Mouse (Mus musculus) hindbrain, embryonic 10.5 days (tissue): ENCODE results near the gene Bmpr1b. TPM values are rescaled to one million over a fixed set of nuclear protein-coding genes. Genes with fewer than 3 reads are reported as not detected.

Experiments used
- DNase-seq: peaks from one replicate; pipeline ENCODE4 v3.0.0-alpha.2; 2017; ENCODE audit warnings: low spot score
- H3K27ac ChIP-seq: fragments of 300-500 bp; sonication (generic); 2 replicates; pipeline ENCODE4 v1.5.1; 2016; ENCODE audit warnings: mild to moderate bottlenecking, moderate library complexity
- H3K27me3 ChIP-seq: fragments of 300-500 bp; sonication (generic); 2 replicates; pipeline ENCODE4 v1.6.1; 2016; ENCODE audit warnings: mild to moderate bottlenecking; ENCODE audit not compliant: poor library complexity, insufficient read depth, severe bottlenecking
- H3K36me3 ChIP-seq: fragments of 300-500 bp; sonication (generic); 2 replicates; pipeline ENCODE4 v1.6.1; 2016; ENCODE audit warnings: mild to moderate bottlenecking, moderate library complexity
- H3K4me1 ChIP-seq: fragments of 300-500 bp; sonication (generic); replicated peaks from 2 replicates; pipeline ENCODE4 v1.6.1; 2016; ENCODE audit warnings: mild to moderate bottlenecking
- H3K4me3 ChIP-seq: fragments of 300-500 bp; sonication (generic); 2 replicates; pipeline ENCODE4 v1.5.1; 2016; ENCODE audit warnings: mild to moderate bottlenecking, moderate library complexity
- H3K9me3 ChIP-seq: fragments of 300-500 bp; sonication (generic); 2 replicates; pipeline ENCODE4 v1.6.1; 2016; ENCODE audit warnings: mild to moderate bottlenecking, moderate library complexity
- WGBS: fragments of 180-500 bp; shearing (Covaris S2); methylation state at CpG from one replicate; pipeline ENCODE4 v1.1.7; 2016; 5-methylcytosine and 5-hydroxymethylcytosine counted together
- polyA plus RNA-seq: library from polyadenylated mRNA; unstranded; fragments of >200 nt; fragmentation: Nextera tagmentation; extraction: Ambion mirVana; gene quantifications from 2 replicates; pipeline ENCODE4 v1.2.1, GENCODE M21; 2016

Bmpr1b gene
- polyA plus RNA-seq, 1 experiment from 2014 or later, result 9.9 TPM

- peaks cover 19% of the 10 kb centered on the region for H3K4me1 ChIP-seq
- no peaks in the 10 kb centered on the region for H3K9me3 ChIP-seq
- DNase-seq, result no peak
- H3K4me3 ChIP-seq, result no peak overlapping the region
- no peaks in the 10 kb centered on the region for H3K36me3 ChIP-seq
- no peaks in the 10 kb centered on the region for H3K27me3 ChIP-seq
- H3K27ac ChIP-seq, result no peak overlapping the region
- 86% methylated on average over 5 of the region's 5 CpGs for WGBS
These were observed 108.0 kb downstream of the Bmpr1b start for GRCm38 (mm10) chr3:142061267-142061666.

- Histone ChIP-seq H3K9me3 (no peaks in the 10 kb centered on the region), H3K4me1 (peaks cover 19% of the 10 kb centered on the region), H3K27me3 (no peaks in the 10 kb centered on the region), H3K4me3 (no peak overlapping the region), H3K27ac (no peak overlapping the region), H3K36me3 (no peaks in the 10 kb centered on the region)
- no peak for DNase-seq
- WGBS, result 67% methylated on average over 3 of the region's 3 CpGs
These were observed 109.3 kb downstream of the Bmpr1b start for GRCm38 (mm10) chr3:142059890-142060289.

GRCm38 (mm10) chr3:142050681-142051080, 118.5 kb downstream of the Bmpr1b start:
- Histone ChIP-seq H3K4me3 (no peak overlapping the region), H3K36me3 (no peaks in the 10 kb centered on the region), H3K4me1 (0 out of 2 replicates have a peak, but pooled peaks cover 2% of the 10 kb centered on the region), H3K27ac (no peak overlapping the region), H3K27me3 (no peaks in the 10 kb centered on the region), H3K9me3 (no peaks in the 10 kb centered on the region)
- WGBS, result 95% methylated on average over 2 of the region's 2 CpGs
- DNase-seq, result no peak

- Histone ChIP-seq H3K9me3 (no peaks in the 10 kb centered on the region), H3K4me3 (no peak overlapping the region), H3K4me1 (0 out of 2 replicates have a peak, but pooled peaks cover 2% of the 10 kb centered on the region), H3K27ac (no peak overlapping the region), H3K27me3 (no peaks in the 10 kb centered on the region), H3K36me3 (no peaks in the 10 kb centered on the region)
- WGBS, result 83% methylated on average over 3 of the region's 3 CpGs
- no peak for DNase-seq
These were observed 119.6 kb downstream of the Bmpr1b start for GRCm38 (mm10) chr3:142049610-142050009.

GRCm38 (mm10) chr3:142049093-142049492, 120.1 kb downstream of the Bmpr1b start:
- H3K9me3 ChIP-seq, result no peaks in the 10 kb centered on the region
- no peaks in the 10 kb centered on the region for H3K36me3 ChIP-seq
- no peak overlapping the region for H3K27ac ChIP-seq
- H3K4me1 ChIP-seq, result 0 out of 2 replicates have a peak, but pooled peaks cover 2% of the 10 kb centered on the region
- WGBS, result 94% methylated on average over 5 of the region's 5 CpGs
- H3K4me3 ChIP-seq, result no peak overlapping the region
- no peak for DNase-seq
- no peaks in the 10 kb centered on the region for H3K27me3 ChIP-seq

- Histone ChIP-seq H3K27ac (no peak overlapping the region), H3K4me3 (no peak overlapping the region), H3K27me3 (no peaks in the 10 kb centered on the region), H3K36me3 (no peaks in the 10 kb centered on the region), H3K4me1 (0 out of 2 replicates have a peak, but pooled peaks cover 2% of the 10 kb centered on the region), H3K9me3 (no peaks in the 10 kb centered on the region)
- no peak for DNase-seq
- WGBS, result 74% methylated on average over 6 of the region's 6 CpGs
These were observed 120.7 kb downstream of the Bmpr1b start for GRCm38 (mm10) chr3:142048493-142048892.

- no peaks in the 10 kb centered on the region for H3K9me3 ChIP-seq
- no peaks in the 10 kb centered on the region for H3K27me3 ChIP-seq
- H3K4me1 ChIP-seq, result no peaks in the 10 kb centered on the region
- 45% methylated on average over 2 of the region's 2 CpGs for WGBS
- no peak overlapping the region for H3K27ac ChIP-seq
- no peak for DNase-seq
- no peaks in the 10 kb centered on the region for H3K36me3 ChIP-seq
- H3K4me3 ChIP-seq, result no peak overlapping the region
These were observed 125.8 kb downstream of the Bmpr1b start for GRCm38 (mm10) chr3:142043463-142043862.

- Histone ChIP-seq H3K4me3 (no peak overlapping the region), H3K36me3 (no peaks in the 10 kb centered on the region), H3K4me1 (no peaks in the 10 kb centered on the region), H3K27me3 (no peaks in the 10 kb centered on the region), H3K9me3 (no peaks in the 10 kb centered on the region), H3K27ac (no peak overlapping the region)
- no peak for DNase-seq
- WGBS, result 89% methylated on average over 5 of the region's 5 CpGs
These were observed 126.2 kb downstream of the Bmpr1b start for GRCm38 (mm10) chr3:142043006-142043405.

GRCm38 (mm10) chr3:142040345-142040744, 128.9 kb downstream of the Bmpr1b start:
- Histone ChIP-seq H3K4me3 (no peak overlapping the region), H3K27ac (no peak overlapping the region), H3K27me3 (no peaks in the 10 kb centered on the region), H3K36me3 (no peaks in the 10 kb centered on the region), H3K4me1 (peaks cover 7% of the 10 kb centered on the region), H3K9me3 (no peaks in the 10 kb centered on the region)
- WGBS, result 87% methylated on average over 5 of the region's 5 CpGs
- DNase-seq, result no peak

- Histone ChIP-seq H3K27ac (0 out of 2 replicates have a peak overlapping the region, but pooled peaks have one; percentile 29), H3K4me3 (no peak overlapping the region), H3K27me3 (no peaks in the 10 kb centered on the region), H3K9me3 (no peaks in the 10 kb centered on the region), H3K36me3 (no peaks in the 10 kb centered on the region), H3K4me1 (peaks cover 18% of the 10 kb centered on the region)
- DNase-seq, result no peak
- WGBS, result 53% methylated on average over 4 of the region's 4 CpGs
These were observed 135.1 kb downstream of the Bmpr1b start for GRCm38 (mm10) chr3:142034160-142034559.

GRCm38 (mm10) chr3:142019716-142020115, 149.5 kb downstream of the Bmpr1b start:
- no peak overlapping the region for H3K27ac ChIP-seq
- no peaks in the 10 kb centered on the region for H3K9me3 ChIP-seq
- H3K4me3 ChIP-seq, result no peak overlapping the region
- H3K4me1 ChIP-seq, result no peaks in the 10 kb centered on the region
- no peaks in the 10 kb centered on the region for H3K36me3 ChIP-seq
- 88% methylated on average over 7 of the region's 7 CpGs for WGBS
- H3K27me3 ChIP-seq, result no peaks in the 10 kb centered on the region
- DNase-seq, result no peak

- Histone ChIP-seq H3K36me3 (no peaks in the 10 kb centered on the region), H3K4me3 (no peak overlapping the region), H3K27me3 (no peaks in the 10 kb centered on the region), H3K9me3 (no peaks in the 10 kb centered on the region), H3K4me1 (peaks cover 20% of the 10 kb centered on the region), H3K27ac (peak overlapping the region; percentile 56; the same call in 1 of the 2 replicates)
- WGBS, result 44% methylated on average over 7 of the region's 7 CpGs
- DNase-seq, result peak; percentile 41
These were observed 184.7 kb downstream of the Bmpr1b start for GRCm38 (mm10) chr3:141984548-141984947.

- 77% methylated on average over 24 of the region's 24 CpGs for WGBS
- Histone ChIP-seq H3K36me3 (no peaks in the 10 kb centered on the region), H3K27ac (peak overlapping the region; percentile 71), H3K9me3 (no peaks in the 10 kb centered on the region), H3K4me1 (peaks cover 24% of the 10 kb centered on the region), H3K27me3 (no peaks in the 10 kb centered on the region), H3K4me3 (no peak overlapping the region)
- DNase-seq, result no peak
These were observed 187.4 kb downstream of the Bmpr1b start for GRCm38 (mm10) chr3:141981613-141982432.
